Mouse (Mus musculus): Measurements from ENCODE around the gene Prkcq.

GRCm38 (mm10) chr2:11225485-11225876 is 53.6 kb downstream of the Prkcq start:
- no peak for TF ChIP-seq CTCF (IDR thresholded peaks at IDR 0.05; ENCODE audit: insufficient read depth, low read length)
- no peak for TF ChIP-seq POLR2A (IDR thresholded peaks at IDR 0.05; ENCODE audit: borderline replicate concordance, extremely low read depth, low read depth, low read length)
